Mouse (Mus musculus) cerebellum, adult 2 months (tissue): ENCODE data around the gene Prok1. TPM values are rescaled to one million over a fixed set of nuclear protein-coding genes. Genes with fewer than 3 reads are reported as not detected.
A peak's percentile ranks its signal among the peaks of the same experiment; 100 is the strongest.

ENCODE experiments used
- DNase-seq, 2 experiments: peaks; one replicate each; pipeline ENCODE4 v3.0.0; 2021
- H3K27ac ChIP-seq: fragments of 200-500 bp; 2 replicates; pipeline ENCODE4 v1.5.1; 2012; ENCODE audit warnings: low read length, control low read depth, inconsistent platforms; ENCODE audit not compliant: insufficient read depth
- H3K27me3 ChIP-seq: fragments of 200-500 bp; 2 replicates; pipeline ENCODE4 v1.6.1; 2012; ENCODE audit warnings: inconsistent platforms, mild to moderate bottlenecking, low read length, moderate library complexity; ENCODE audit not compliant: control insufficient read depth, insufficient read depth
- H3K4me1 ChIP-seq: fragments of 200-500 bp; 2 replicates; pipeline ENCODE4 v1.6.1; 2011; ENCODE audit warnings: low read length; ENCODE audit not compliant: control insufficient read depth, insufficient read depth
- H3K4me3 ChIP-seq: fragments of 200-500 bp; replicated peaks from 2 replicates; pipeline ENCODE3; 2011; ENCODE audit warnings: mild to moderate bottlenecking, low read depth, low read length, control low read depth; ENCODE audit not compliant: insufficient read depth
- CTCF ChIP-seq: fragments of 200-500 bp; IDR thresholded peaks from 2 replicates; pipeline ENCODE4 v1.5.1; 2011; ENCODE audit warnings: low read depth, mild to moderate bottlenecking, control low read depth, low read length, moderate library complexity, borderline replicate concordance; ENCODE audit not compliant: insufficient read depth
- POLR2A ChIP-seq: fragments of 200-500 bp; IDR thresholded peaks from 2 replicates; pipeline ENCODE4 v1.6.1; 2011; ENCODE audit warnings: low read length, control low read depth, borderline replicate concordance; ENCODE audit not compliant: insufficient read depth
- WGBS: fragments of 180-500 bp; shearing (Covaris S2); methylation state at CpG from one replicate; pipeline ENCODE4 v1.1.7; 2018; 5-methylcytosine and 5-hydroxymethylcytosine counted together
- polyA plus RNA-seq: library from polyadenylated mRNA; depleted of rRNA; stranded (reverse); fragments of >200 nt; gene quantifications from 2 replicates; pipeline ENCODE4 v1.2.3, GENCODE M21; 2012

Gene Prok1
- polyA plus RNA-seq, 1 experiment = 0.87 TPM

DNA sequence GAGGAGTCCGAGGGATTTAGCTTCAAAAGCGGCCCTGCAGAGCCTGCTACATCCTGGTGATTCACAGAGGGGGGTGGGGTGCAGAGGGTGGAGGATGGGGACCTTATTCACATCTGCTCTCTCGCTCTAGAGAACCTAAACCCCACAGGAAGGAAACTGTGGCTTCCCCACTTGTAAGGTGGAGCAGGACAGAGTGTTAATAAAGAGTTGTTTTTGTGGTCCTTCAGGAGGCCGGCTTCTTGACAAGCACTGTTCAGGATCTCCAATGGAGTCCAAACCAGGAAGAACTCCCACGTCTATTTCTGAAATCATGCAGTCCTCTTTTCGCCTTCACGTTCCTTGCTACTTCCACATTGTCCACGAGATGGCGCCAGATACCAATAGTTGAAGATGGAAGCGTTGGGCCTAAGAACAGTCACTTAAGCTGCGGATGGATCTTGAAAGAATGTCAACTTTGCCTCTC, 6.1 kb downstream of the Prok1 start:
- 8% methylated on average over 11 of the region's 11 CpGs for WGBS
- Histone ChIP-seq H3K4me1 (no peaks in the 10 kb centered on the region), H3K27me3 (no peaks in the 10 kb centered on the region), H3K4me3 (no peak overlapping the region), H3K27ac (no peak overlapping the region)
- TF ChIP-seq POLR2A = no peak
- TF ChIP-seq CTCF = peak; percentile 92
- DNase-seq = peak; percentile 57 to 80

DNA sequence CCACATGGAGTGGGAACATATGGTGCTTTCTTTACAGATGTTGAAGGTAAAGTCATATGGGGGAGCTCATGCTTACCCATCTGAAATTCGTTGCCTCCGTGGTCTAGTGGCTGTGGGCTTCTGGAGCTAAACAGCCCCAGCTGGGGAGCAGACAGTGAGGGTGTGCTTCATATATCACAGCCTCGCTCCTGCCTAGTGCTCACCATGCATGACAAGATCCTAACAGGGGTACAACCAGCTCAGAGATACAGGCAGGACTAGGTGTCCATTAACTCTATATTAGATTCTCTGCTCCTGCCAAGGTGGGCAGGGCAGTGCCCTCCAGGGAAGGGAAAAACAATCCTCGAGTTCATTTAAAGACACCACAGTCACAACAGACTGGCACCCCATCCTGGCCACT, 8.3 kb downstream of the Prok1 start:
- Histone ChIP-seq H3K4me1 (no peaks in the 10 kb centered on the region), H3K27me3 (no peaks in the 10 kb centered on the region), H3K27ac (no peak overlapping the region), H3K4me3 (no peak overlapping the region)
- WGBS = 54% methylated on average over 4 of the region's 4 CpGs
- no peak for TF ChIP-seq CTCF
- no peak for TF ChIP-seq POLR2A
- DNase-seq = no peak

DNA sequence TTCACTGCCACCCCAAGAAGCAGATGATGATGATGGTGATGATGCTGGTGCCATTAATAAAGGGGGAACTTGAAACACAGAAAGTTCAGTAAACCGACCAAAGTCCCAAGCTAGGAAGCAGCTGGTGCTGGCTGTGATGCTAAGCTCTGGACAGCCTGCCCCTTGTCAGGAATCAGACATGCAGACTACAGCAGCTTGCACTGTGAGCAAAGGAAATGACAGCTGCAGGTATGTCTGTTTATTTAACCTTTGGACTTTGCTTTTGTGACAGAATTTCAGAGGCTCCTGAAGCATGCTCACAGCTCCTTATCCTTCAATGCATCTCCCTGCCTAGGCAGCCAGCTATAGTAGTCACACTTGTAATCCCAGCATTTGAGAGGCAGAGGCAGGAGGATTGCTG, 9.0 kb downstream of the Prok1 start, which contains the start of gene A630076J17Rik:
Gene A630076J17Rik (plus strand): TSS at position 88 of the 400 bp plus-strand sequence.
- TF ChIP-seq CTCF = no peak
- no peak for TF ChIP-seq POLR2A
- Histone ChIP-seq H3K27me3 (no peaks in the 10 kb centered on the region), H3K27ac (no peak within 1 kb of the TSS), H3K4me3 (no peak within 1 kb of the TSS), H3K4me1 (no peaks in the 10 kb centered on the region)
- DNase-seq = no peak
- WGBS = 48% methylated on average over 1 of the region's 1 CpGs

DNA sequence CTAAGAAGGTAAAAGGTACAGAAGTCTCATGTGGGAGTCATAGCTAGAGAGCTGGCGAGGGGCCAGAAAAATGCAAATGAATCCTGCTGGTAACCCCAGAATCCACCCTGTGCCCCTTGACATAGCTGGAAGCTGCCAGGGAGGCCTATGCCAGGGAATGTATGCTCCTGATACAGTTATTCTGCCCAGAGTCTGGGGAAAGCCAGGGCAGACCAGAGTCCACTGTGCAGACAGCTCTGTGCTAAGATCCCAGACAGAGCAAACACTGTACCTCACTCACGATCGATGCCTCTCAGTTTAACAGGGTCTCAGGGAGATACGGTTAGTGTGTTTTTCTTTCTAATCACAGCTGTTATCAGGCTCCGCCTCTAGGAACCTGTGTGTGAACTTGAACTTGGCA, 9.7 kb downstream of the Prok1 start:
- no peak for DNase-seq
- no peak for TF ChIP-seq CTCF
- no peak for TF ChIP-seq POLR2A
- Histone ChIP-seq H3K27me3 (no peaks in the 10 kb centered on the region), H3K27ac (no peak overlapping the region), H3K4me3 (no peak overlapping the region), H3K4me1 (no peaks in the 10 kb centered on the region)
- 56% methylated on average over 5 of the region's 5 CpGs for WGBS

DNA sequence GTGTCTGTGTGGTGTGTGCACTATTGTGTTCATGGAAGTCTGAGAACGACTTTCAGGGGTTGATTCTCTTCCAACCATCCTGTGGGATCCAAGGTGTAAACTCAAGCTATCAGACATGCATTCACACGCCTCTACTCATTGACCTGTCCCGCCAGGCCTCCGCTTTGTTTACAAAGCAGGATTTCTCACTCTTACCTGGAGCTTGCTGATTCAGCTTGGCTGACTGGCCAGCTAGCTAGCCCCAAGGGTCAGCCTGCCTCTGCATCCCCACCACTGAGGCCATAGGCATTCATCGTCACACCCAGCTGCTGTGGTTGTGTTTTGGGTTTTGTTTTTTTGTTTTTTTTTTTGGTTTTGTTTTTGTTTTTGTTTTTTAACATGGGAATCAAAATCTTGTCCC, 10.3 kb downstream of the Prok1 start:
- Histone ChIP-seq H3K4me3 (no peak overlapping the region), H3K27ac (no peak overlapping the region), H3K4me1 (no peaks in the 10 kb centered on the region), H3K27me3 (no peaks in the 10 kb centered on the region)
- DNase-seq = no peak
- 85% methylated on average over 5 of the region's 5 CpGs for WGBS
- TF ChIP-seq CTCF (no peak), POLR2A (no peak)

DNA sequence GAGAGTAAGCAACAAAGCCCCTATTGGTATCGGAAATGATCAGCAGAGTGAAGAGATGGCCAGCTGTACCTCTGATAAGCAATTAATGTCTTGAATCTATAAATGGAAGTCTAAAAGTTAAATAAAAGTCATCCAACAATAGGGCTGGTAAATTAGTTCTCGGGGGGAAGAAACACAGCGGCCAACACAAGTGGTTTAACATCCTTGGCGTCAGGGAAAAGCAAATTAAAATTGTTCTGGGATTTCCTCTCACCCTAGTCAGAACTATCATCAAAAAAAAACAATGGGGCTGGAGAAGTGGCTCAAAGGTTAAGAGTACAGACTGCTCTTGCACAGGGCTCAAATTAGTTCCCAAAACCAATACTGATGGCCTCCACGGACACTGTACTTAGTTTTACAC, 13.7 kb downstream of the Prok1 start:
- Histone ChIP-seq H3K4me3 (no peak overlapping the region), H3K27ac (no peak overlapping the region), H3K4me1 (no peaks in the 10 kb centered on the region), H3K27me3 (no peaks in the 10 kb centered on the region)
- no peak for DNase-seq
- 93% methylated on average over 5 of the region's 5 CpGs for WGBS
- TF ChIP-seq POLR2A (no peak), CTCF (no peak)

DNA sequence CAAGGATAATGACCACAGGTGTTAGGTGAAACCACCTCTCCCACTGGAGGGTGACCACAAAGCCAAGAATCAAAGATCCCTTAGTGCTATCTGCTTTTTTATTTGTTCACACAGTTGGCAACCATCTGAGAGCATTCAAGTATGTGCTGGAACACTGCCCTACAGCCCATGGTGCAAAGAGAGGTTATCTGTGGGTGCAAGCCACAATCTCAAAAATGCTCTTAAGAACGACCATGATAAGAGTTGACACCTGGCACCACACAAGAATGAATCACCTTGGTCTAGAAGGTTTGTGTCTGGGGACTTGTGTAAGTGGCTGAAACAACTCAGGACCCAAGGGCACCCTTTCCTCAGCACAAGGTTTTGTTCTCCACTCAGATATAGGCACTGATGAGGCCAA, 16.3 kb downstream of the Prok1 start:
- WGBS = 44% methylated on average over 1 of the region's 1 CpGs
- Histone ChIP-seq H3K4me1 (no peaks in the 10 kb centered on the region), H3K4me3 (no peak overlapping the region), H3K27ac (no peak overlapping the region), H3K27me3 (no peaks in the 10 kb centered on the region; the same call in 1 of the 2 replicates)
- DNase-seq = no peak
- TF ChIP-seq CTCF = no peak
- no peak for TF ChIP-seq POLR2A

DNA sequence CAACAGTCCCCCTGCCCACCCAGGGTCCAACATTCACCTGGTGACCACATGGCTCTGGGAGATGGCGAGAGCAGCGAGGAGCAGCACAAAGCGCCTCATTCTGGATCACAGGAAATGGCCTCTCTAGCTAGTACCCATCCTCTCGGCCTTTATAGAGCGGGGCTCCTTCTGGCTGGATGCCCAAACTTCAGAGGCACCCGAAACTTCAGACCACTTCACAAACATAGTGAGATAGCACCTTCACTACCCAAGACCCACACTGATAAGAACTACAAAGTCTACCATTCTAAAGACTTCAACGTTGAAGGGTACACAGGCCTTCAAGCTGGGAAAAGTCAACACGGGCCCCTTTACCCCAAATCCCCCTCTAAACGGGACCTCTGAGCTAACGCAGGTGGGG, 17.9 kb downstream of the Prok1 start, which contains the start of gene Cym:
Gene Cym (minus strand): TSS at position 125 of the 400 bp plus-strand sequence.
- no peak for TF ChIP-seq POLR2A
- TF ChIP-seq CTCF = no peak
- no peak for DNase-seq
- WGBS = 87% methylated on average over 10 of the region's 10 CpGs

DNA sequence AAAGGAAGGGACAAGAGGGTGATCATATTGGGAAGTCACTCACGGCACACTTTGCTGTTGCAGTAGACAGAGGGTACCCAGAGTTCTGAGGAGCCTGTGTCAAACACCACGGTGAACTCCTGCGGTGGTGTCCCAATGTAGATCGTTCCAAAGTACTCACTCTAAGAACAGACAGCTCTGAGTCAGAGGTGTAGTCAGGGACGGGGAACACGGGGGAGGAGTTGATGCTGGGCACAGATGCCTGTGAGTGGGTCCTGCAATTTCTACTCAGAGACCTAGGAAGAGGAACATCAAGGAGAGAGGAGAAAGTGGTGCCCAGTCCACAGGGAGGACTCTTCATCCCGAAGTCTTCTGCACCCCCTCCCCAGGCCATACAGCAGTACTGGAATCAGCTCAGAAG, 20.9 kb downstream of the Prok1 start:
- H3K27me3 ChIP-seq = no peaks in the 10 kb centered on the region; the same call in 1 of the 2 replicates
- H3K4me3 ChIP-seq = no peak overlapping the region
- no peaks in the 10 kb centered on the region for H3K4me1 ChIP-seq
- no peak for DNase-seq
- no peak overlapping the region for H3K27ac ChIP-seq
- TF ChIP-seq CTCF (no peak), POLR2A (no peak)
- WGBS = 86% methylated on average over 7 of the region's 7 CpGs

More for the DNA sequence above, 17.9 kb downstream of the Prok1 start, which contains the start of gene Cym:
- no peaks in the 10 kb centered on the region; the same call in 1 of the 2 replicates for H3K27me3 ChIP-seq
- no peak within 1 kb of the TSS for H3K4me3 ChIP-seq
- no peaks in the 10 kb centered on the region for H3K4me1 ChIP-seq
- H3K27ac ChIP-seq = no peak within 1 kb of the TSS
